Mouse (Mus musculus): ENCODE results near the gene Tgfbr3.

DNA sequence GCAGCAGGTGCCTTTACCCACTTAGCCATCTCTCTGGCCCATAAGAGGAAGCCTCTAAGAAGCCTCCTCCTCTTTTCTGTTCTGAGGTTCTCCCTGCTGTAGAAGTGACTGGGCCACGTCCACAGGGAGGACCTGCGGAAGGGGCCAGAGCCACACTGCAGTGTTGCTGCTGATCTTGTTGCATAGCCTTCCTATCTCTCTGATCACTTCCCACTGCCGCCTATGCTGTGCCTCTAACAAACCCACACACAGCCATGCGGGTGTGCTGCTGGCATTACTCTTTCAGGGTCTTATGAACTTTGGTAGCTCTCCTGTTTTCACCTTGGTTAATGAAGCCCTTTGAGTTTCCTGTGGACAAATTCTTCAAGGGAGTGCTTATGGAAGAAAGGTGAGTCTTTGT lies 144.3 kb downstream of the Tgfbr3 start:
- TF ChIP-seq CTCF (conservative IDR thresholded peaks at IDR 0.05; ENCODE audit: insufficient read depth, insufficient read length, low read depth, low read length) = no peak
- no peak for TF ChIP-seq POLR2A (IDR thresholded peaks at IDR 0.05; ENCODE audit: low read depth, low read length)

Measured in kidney, adult 2 months (tissue).